Mouse (Mus musculus) kidney, adult 2 months (tissue): ENCODE data around the gene Znrf1. TPM values are rescaled to one million over a fixed set of nuclear protein-coding genes. Genes with fewer than 3 reads are reported as not detected.
A peak's percentile ranks its signal among the peaks of the same experiment; 100 is the strongest.

Experiments used
- DNase-seq: peaks from one replicate; pipeline ENCODE4 v3.0.0; 2021
- H3K27ac ChIP-seq: fragments of 200-500 bp; 2 replicates; pipeline ENCODE4 v1.5.1; 2012; ENCODE audit warnings: low read depth, low read length, control low read depth, inconsistent platforms; ENCODE audit not compliant: insufficient read depth
- H3K27me3 ChIP-seq: fragments of 200-500 bp; replicated peaks from 2 replicates; pipeline ENCODE4 v1.6.1; 2012; ENCODE audit warnings: mild to moderate bottlenecking, moderate library complexity, low read length, inconsistent platforms; ENCODE audit not compliant: control insufficient read depth, insufficient read depth
- H3K36me3 ChIP-seq: fragments of 200-500 bp; 2 replicates; pipeline ENCODE4 v1.6.1; 2012; ENCODE audit warnings: mild to moderate bottlenecking, moderate library complexity, low read length, inconsistent platforms; ENCODE audit not compliant: control insufficient read depth, insufficient read depth
- H3K4me1 ChIP-seq: fragments of 200-500 bp; 2 replicates; pipeline ENCODE4 v1.6.1; 2011; ENCODE audit warnings: low read length; ENCODE audit not compliant: control insufficient read depth, insufficient read depth
- H3K4me3 ChIP-seq: fragments of 200-500 bp; 2 replicates; pipeline ENCODE4 v1.5.1; 2011; ENCODE audit warnings: mild to moderate bottlenecking, low read depth, low read length, control low read depth; ENCODE audit not compliant: insufficient read depth
- CTCF ChIP-seq: fragments of 200-500 bp; conservative IDR thresholded peaks from 2 replicates; pipeline ENCODE4 v1.5.1; 2011; ENCODE audit warnings: low read depth, mild to moderate bottlenecking, control low read depth, low read length, moderate library complexity, mixed read lengths; ENCODE audit not compliant: insufficient read depth, insufficient read length
- POLR2A ChIP-seq: fragments of 200-500 bp; IDR thresholded peaks from one replicate; pipeline ENCODE4 v1.6.1; 2011; ENCODE audit warnings: low read depth, low read length, control low read depth
- WGBS: fragments of 180-500 bp; shearing (Covaris S2); methylation state at CpG from one replicate; pipeline ENCODE4 v1.1.7; 2018; 5-methylcytosine and 5-hydroxymethylcytosine counted together
- polyA plus RNA-seq: library from polyadenylated mRNA; depleted of rRNA; stranded (reverse); fragments of >200 nt; gene quantifications from 2 replicates; pipeline ENCODE4 v1.2.3, GENCODE M21; 2012

Znrf1 gene
- polyA plus RNA-seq, 1 experiment = 39.7 TPM

DNA sequence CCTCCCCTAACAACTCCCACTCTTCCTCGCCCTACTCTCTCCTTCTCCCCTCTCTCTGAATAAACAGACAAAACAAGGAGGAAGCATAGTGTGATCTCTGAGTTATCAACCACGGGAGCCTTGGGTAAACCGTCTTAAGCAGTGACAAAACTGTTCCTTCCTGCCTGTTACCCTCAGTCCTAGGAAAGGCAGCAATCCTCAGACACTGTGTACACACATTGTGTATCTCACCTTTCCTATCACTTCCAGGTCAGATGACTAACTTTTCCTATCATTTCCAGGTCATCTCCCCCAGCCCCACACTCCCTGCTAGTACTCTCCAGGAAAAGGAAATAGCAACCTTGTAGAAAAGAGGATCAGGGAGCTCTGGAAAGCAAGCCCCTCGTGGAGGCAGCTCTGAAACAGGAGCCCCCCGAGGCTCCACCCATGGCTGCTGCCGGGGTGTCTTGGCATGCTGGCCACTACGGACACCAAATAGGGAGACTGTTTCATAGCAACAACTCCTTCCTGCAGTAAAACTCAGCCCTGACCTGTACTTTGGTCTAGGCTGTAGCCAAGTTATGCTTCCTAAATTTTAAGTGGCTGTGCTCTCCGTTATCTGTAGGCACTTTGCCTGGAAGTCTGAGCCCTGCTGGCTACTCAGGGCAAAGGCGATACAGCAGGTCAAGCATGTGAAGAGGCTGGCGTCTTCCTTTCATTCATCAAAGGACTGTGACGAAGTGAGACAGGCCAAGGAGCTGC is 34.0 kb upstream of the Znrf1 start:
- TF ChIP-seq POLR2A (no peak), CTCF (no peak)
- no peak for DNase-seq
- 49% methylated on average over 11 of the region's 11 CpGs for WGBS

DNA sequence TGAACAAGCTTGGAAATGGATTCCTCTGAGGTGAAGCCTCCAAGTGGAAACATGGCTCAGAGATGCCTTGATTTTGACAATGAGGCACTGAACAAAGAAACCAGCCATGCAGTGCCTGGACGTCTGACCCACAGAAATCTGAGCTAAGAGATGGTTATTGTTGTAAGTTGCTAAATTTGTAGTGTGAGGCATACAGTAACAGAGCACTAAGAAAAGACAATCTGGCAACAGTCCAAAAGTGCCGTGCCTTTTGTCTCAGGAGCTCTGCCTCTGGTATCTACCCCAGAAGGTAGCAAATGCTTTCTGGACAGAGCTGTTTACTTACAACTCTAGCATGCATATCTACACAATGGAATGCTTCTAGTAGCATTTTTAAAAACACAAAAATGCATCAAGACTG is 27.3 kb upstream of the Znrf1 start:
- peak; percentile 16 for DNase-seq
- Histone ChIP-seq H3K27me3 (no peaks in the 10 kb centered on the region), H3K4me1 (no peaks in the 10 kb centered on the region), H3K4me3 (no peak overlapping the region), H3K27ac (no peak overlapping the region), H3K36me3 (no peaks in the 10 kb centered on the region)
- 35% methylated on average over 2 of the region's 2 CpGs for WGBS
- TF ChIP-seq POLR2A (no peak), CTCF (no peak)

More for the DNA sequence above, 34.0 kb upstream of the Znrf1 start:
- no peak overlapping the region for H3K27ac ChIP-seq
- H3K4me3 ChIP-seq = no peak overlapping the region
- H3K4me1 ChIP-seq = no peaks in the 10 kb centered on the region
- H3K27me3 ChIP-seq = no peaks in the 10 kb centered on the region
- H3K36me3 ChIP-seq = no peaks in the 10 kb centered on the region

DNA sequence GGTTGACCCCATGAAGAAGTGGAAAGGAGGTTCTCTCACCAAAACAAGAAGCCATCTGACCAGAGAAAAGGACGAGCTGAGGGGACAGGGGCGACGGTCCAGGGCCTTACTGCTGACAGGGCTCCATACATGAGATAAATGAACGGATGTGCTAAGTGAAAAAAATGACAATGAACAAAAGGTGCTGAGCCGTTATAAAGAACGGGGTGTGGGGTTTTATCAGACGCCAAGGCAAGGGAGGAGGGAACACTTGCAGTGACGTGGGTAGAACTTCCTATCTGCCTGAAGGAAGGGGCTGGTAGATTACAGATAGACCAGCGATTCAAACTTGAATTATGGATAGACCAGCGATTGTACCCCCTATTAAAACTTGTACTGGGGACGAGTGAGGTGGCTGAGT is 26.6 kb upstream of the Znrf1 start:
- Histone ChIP-seq H3K4me3 (no peak overlapping the region), H3K27ac (no peak overlapping the region), H3K4me1 (no peaks in the 10 kb centered on the region), H3K27me3 (no peaks in the 10 kb centered on the region), H3K36me3 (no peaks in the 10 kb centered on the region)
- TF ChIP-seq POLR2A (no peak), CTCF (no peak)
- WGBS = 75% methylated on average over 11 of the region's 11 CpGs
- DNase-seq = peak; percentile 11

DNA sequence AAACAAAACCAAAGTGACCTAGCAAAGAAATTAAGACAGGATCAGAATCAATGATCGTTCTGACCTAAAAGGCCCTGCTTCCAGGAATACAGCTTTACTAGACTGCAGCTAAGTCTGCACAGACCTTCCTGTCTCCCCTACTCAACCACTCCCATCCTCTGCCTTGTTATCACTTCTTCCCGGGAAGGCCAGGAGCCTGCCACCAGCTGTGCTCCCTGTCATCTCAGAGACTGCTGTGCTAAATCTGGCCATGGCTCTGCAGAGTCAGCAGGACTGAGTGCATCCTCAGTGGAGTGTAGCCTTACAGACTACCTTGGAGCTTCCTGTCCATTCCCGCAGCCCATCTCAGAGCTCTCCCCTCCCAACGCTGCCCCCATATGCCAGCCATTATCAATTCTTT is 25.5 kb upstream of the Znrf1 start:
- Histone ChIP-seq H3K27ac (no peak overlapping the region), H3K36me3 (no peaks in the 10 kb centered on the region), H3K4me1 (no peaks in the 10 kb centered on the region), H3K27me3 (no peaks in the 10 kb centered on the region), H3K4me3 (no peak overlapping the region)
- 46% methylated on average over 4 of the region's 4 CpGs for WGBS
- TF ChIP-seq POLR2A (no peak), CTCF (no peak)
- peak; percentile 15 for DNase-seq

DNA sequence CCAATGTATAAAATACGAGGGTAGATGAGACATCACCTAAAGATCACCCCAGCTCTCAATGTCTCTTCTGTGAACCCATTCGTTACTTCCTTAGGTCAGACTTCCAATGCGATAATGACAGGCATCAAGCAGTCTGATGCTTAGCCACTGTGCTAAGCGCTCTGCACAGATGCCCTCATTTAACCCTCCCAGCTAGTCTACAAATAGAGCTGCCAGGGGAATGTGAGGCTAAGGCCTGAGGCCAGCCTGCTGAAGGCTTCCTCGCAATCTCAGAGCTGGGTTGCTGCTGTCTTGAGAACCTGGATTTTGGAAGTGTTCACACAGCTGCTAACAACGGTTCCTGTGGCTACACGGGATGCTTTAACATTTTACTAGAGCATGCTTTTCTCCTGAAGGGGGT is 23.0 kb upstream of the Znrf1 start:
- WGBS = 85% methylated on average over 7 of the region's 7 CpGs
- Histone ChIP-seq H3K4me1 (no peaks in the 10 kb centered on the region), H3K36me3 (no peaks in the 10 kb centered on the region), H3K4me3 (no peak overlapping the region), H3K27ac (no peak overlapping the region), H3K27me3 (no peaks in the 10 kb centered on the region)
- DNase-seq = no peak
- TF ChIP-seq POLR2A (no peak), CTCF (no peak)

DNA sequence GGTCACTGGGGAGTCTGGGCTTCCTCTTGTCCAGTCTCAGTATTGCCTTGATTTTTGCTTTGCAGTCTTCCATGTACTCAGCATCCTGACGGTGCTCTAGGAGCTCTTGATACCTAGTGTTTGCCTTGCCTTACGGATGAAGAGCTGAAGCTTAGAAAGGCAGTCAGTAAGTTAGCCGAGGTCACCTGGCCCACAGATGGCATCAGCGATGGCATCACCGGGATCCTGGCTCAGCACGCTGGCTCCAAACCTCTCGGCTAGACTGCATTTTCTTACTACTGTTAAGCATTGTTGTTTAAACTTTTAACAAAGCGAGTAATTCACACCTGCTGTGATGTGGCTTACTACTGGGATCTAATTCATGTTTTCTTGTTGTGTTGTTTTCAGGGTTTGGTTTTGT is 22.5 kb upstream of the Znrf1 start:
- TF ChIP-seq CTCF (no peak), POLR2A (no peak)
- H3K4me1 ChIP-seq = no peaks in the 10 kb centered on the region
- 91% methylated on average over 8 of the region's 8 CpGs for WGBS
- DNase-seq = no peak
- no peaks in the 10 kb centered on the region for H3K36me3 ChIP-seq
- H3K27me3 ChIP-seq = no peaks in the 10 kb centered on the region
- H3K4me3 ChIP-seq = no peak overlapping the region
- no peak overlapping the region for H3K27ac ChIP-seq

DNA sequence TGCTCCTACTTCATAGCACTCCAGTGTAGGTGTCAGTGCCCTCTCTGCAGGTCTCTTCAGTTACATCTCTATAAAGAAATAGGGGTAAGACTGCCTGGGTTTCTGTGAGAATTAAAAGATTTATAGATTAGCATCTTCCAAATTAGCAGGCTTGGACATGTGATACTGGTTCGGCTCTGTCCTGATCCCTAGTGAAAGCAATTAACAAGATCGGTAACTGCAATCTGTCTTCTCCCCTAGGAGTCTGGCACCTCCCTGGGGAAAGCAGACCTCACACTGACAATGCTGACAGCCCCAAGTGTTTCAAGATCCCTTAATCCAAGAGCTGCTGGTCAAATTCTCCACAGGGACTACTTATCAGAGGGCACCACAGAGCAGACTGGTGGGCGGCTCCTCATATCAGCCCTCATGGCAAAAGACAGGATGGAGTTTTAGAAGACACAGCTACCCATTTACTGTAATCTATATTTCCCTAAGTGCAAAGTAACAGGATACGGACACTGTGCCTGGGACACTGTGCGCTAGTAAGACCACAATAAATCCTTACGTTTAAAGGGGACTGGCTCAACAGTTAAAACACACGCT is 19.4 kb upstream of the Znrf1 start:
- TF ChIP-seq POLR2A = no peak
- no peak for TF ChIP-seq CTCF
- DNase-seq = no peak
- no peaks in the 10 kb centered on the region for H3K36me3 ChIP-seq
- no peak overlapping the region for H3K4me3 ChIP-seq
- no peak overlapping the region for H3K27ac ChIP-seq
- 77% methylated on average over 7 of the region's 7 CpGs for WGBS
- no peaks in the 10 kb centered on the region; the same call in 1 of the 2 replicates for H3K4me1 ChIP-seq
- no peaks in the 10 kb centered on the region for H3K27me3 ChIP-seq
